Mouse (Mus musculus) liver, embryonic 16.5 days (tissue): ENCODE results near the gene Ddo. TPM values are rescaled to one million over a fixed set of nuclear protein-coding genes. Genes with fewer than 3 reads are reported as not detected.

Experiments
- ATAC-seq: fragments of 200-750 bp; cut with Nextera tagmentation; 2 replicates; pipeline ENCODE4 v1.8.0; 2017; ENCODE audit warnings: low read depth, mild to moderate bottlenecking, moderate number of reproducible peaks, moderate library complexity
- H3K27ac ChIP-seq: fragments of 300-500 bp; sonication (generic); 2 replicates; pipeline ENCODE4 v1.5.1; 2014; ENCODE audit warnings: mild to moderate bottlenecking, low read length
- H3K27me3 ChIP-seq: fragments of 300-500 bp; sonication (generic); 2 replicates; pipeline ENCODE4 v1.6.1; 2014; ENCODE audit warnings: low read depth, low read length, mixed read lengths; ENCODE audit not compliant: control insufficient read depth, insufficient read depth
- H3K36me3 ChIP-seq: fragments of 300-500 bp; sonication (generic); 2 replicates; pipeline ENCODE4 v1.6.1; 2014; ENCODE audit warnings: mild to moderate bottlenecking; ENCODE audit not compliant: control insufficient read depth, insufficient read depth
- H3K4me1 ChIP-seq: fragments of 300-500 bp; sonication (generic); 2 replicates; pipeline ENCODE4 v1.6.1; 2014; ENCODE audit warnings: low read depth, low read length, mixed read lengths; ENCODE audit not compliant: control insufficient read depth
- H3K4me2 ChIP-seq: fragments of 300-500 bp; sonication (generic); 2 replicates; pipeline ENCODE4 v1.6.1; 2014; ENCODE audit warnings: low read depth, low read length, mixed read lengths
- H3K4me3 ChIP-seq: fragments of 300-500 bp; sonication (generic); 2 replicates; pipeline ENCODE4 v1.5.1; 2014; ENCODE audit warnings: low read depth, mild to moderate bottlenecking, low read length
- H3K9ac ChIP-seq: fragments of 300-500 bp; sonication (generic); 2 replicates; pipeline ENCODE4 v1.6.1; 2014; ENCODE audit warnings: low read depth, low read length
- H3K9me3 ChIP-seq: fragments of 300-500 bp; sonication (generic); replicated peaks from 2 replicates; pipeline ENCODE4 v1.6.1; 2016; ENCODE audit warnings: low read length; ENCODE audit not compliant: control insufficient read depth
- WGBS: fragments of 180-500 bp; shearing (Covaris S2); extraction: QIAGEN DNeasy Blood & Tissue Kit; methylation state at CpG from one replicate; pipeline ENCODE4 v1.1.7; 2014; ENCODE audit not compliant: insufficient replicate concordance; 5-methylcytosine and 5-hydroxymethylcytosine counted together
- polyA plus RNA-seq: library from polyadenylated mRNA; unstranded; fragments of >200 nt; fragmentation: Nextera tagmentation; extraction: Ambion mirVana; gene quantifications from 2 replicates; pipeline ENCODE4 v1.2.1, GENCODE M21; 2015

Gene Ddo
- 0.09 and 0.13 TPM in 2 replicates for polyA plus RNA-seq

DNA sequence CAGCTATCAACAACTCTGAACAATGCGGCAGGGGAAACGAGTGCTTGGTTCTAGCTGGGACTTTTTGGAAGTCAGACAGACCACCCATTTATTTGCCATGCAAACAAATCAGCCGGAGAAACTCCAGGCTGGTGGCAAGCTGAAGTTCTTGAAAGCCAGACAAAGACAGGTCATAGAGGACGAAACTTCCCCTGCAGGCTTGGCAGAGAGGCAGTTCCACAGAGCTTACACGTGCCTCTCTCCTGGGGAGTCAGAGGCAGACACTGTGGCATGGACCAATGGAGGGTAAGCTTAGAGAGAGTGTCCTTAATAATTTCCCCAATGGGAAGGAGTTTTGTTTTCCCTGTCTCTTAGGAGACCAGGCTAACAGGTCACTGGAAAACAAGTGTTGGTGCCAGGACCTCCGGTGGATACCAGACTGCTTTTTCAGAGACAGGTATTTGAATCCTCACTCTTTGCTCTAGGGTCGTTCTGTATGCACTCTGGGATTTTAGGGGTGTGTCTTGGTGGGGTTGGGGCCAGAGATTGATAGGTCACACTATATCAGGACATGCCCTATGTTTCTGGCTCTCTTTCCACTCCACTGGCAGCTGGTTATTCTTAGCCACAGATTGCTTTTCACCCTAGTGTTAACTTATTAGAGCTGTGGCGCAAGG, at the start of gene Ddo:
Gene Ddo, plus strand, starts transcription at position 356 of the 656 bp plus-strand sequence.
- 57% methylated on average over 8 of the region's 8 CpGs for WGBS
- H3K4me3 ChIP-seq = no peak within 1 kb of the TSS

DNA sequence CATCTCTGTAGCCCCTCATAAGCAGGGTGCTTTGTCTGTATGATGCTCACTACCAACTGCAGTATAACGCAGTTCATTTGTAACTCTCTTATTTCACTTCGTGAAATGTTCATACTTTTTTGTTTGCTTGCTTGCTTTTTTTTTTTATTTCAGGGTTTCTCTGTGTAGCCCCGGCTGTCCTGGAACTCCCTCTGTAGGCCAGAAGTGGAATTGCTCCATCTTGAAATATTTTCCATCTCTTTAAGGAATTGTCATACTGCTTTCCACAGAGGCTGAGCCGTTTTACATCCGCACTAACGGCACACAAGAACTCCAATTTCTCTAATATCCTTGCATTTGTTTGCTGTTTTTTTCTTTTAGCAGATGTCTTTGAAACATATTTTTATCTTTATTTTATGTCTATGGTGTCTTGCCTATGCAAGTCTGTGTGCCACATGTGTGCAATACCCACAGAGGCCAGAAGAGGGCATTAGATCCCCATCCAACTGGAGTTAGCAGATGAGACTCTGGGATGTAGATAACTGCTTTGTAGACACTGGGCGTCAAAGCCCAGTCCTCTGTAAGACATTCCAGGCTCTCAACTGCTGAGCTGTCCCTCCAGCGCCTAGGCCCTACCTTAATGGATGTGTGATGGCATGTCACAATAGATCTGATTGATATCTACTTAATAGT, 46.1 kb upstream of the Ddo start:
- H3K36me3 ChIP-seq = no peaks in the 10 kb centered on the region
- no peaks in the 10 kb centered on the region for H3K27me3 ChIP-seq
- H3K4me2 ChIP-seq = no peak overlapping the region
- no peak overlapping the region for H3K27ac ChIP-seq
- no peak overlapping the region for H3K4me3 ChIP-seq
- no peak for ATAC-seq
- no peak overlapping the region for H3K9ac ChIP-seq
- H3K4me1 ChIP-seq = no peaks in the 10 kb centered on the region
- no peaks in the 10 kb centered on the region for H3K9me3 ChIP-seq
- WGBS = 72% methylated on average over 8 of the region's 8 CpGs

More for the DNA sequence above, at the start of gene Ddo:
- ATAC-seq = no peak
- Histone ChIP-seq H3K27ac (no peak within 1 kb of the TSS), H3K9ac (no peak within 1 kb of the TSS), H3K27me3 (no peaks in the 10 kb centered on the region), H3K4me1 (no peaks in the 10 kb centered on the region), H3K9me3 (no peaks in the 10 kb centered on the region), H3K36me3 (no peaks in the 10 kb centered on the region), H3K4me2 (no peak within 1 kb of the TSS)

DNA sequence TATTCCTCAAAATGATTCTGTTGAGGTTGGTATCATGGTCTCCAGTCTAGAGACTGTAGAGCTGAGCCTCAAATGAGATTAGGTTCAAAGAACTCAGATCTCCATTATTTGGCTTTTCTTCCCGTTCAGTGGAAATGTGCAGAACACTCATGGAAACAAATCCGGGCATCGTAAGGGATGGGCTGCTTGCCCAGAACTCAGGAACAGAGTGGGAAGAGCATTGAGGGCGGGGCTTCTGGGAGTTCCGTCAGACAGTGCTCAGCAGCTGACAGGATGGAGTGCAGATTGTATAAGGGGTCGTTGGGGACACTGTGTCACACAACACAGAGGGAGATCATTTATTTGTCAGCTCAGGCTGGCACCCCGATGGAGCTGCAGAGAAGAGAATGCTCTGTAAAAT, 37.6 kb upstream of the Ddo start:
- Histone ChIP-seq H3K4me2 (no peak overlapping the region), H3K27me3 (no peaks in the 10 kb centered on the region), H3K9ac (no peak overlapping the region), H3K4me3 (no peak overlapping the region), H3K4me1 (no peaks in the 10 kb centered on the region), H3K36me3 (no peaks in the 10 kb centered on the region), H3K9me3 (no peaks in the 10 kb centered on the region), H3K27ac (no peak overlapping the region)
- 65% methylated on average over 7 of the region's 7 CpGs for WGBS
- no peak for ATAC-seq

DNA sequence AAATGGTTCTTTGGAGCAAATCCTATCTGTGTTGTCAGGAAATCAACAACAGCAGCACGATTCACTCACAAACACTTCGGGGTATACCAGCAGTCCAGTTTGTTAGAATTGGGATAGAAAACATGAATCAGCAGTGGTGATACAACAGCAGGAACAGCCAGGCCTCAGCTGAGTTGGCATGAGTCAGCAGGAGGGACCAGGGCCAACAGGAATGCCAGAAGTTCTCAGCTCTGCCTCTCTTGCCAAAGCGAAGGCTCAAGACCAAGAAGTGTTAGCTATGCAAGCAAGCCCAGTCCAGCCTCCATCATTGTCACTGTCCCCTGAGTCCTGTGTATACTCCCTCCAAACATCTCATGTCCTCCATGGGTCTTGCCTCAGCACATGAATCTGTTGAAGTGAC, 32.6 kb upstream of the Ddo start:
- Histone ChIP-seq H3K9me3 (no peaks in the 10 kb centered on the region), H3K27me3 (no peaks in the 10 kb centered on the region), H3K9ac (no peak overlapping the region), H3K36me3 (no peaks in the 10 kb centered on the region), H3K4me2 (no peak overlapping the region), H3K4me3 (no peak overlapping the region), H3K27ac (no peak overlapping the region), H3K4me1 (no peaks in the 10 kb centered on the region)
- 69% methylated on average over 3 of the region's 3 CpGs for WGBS
- no peak for ATAC-seq

DNA sequence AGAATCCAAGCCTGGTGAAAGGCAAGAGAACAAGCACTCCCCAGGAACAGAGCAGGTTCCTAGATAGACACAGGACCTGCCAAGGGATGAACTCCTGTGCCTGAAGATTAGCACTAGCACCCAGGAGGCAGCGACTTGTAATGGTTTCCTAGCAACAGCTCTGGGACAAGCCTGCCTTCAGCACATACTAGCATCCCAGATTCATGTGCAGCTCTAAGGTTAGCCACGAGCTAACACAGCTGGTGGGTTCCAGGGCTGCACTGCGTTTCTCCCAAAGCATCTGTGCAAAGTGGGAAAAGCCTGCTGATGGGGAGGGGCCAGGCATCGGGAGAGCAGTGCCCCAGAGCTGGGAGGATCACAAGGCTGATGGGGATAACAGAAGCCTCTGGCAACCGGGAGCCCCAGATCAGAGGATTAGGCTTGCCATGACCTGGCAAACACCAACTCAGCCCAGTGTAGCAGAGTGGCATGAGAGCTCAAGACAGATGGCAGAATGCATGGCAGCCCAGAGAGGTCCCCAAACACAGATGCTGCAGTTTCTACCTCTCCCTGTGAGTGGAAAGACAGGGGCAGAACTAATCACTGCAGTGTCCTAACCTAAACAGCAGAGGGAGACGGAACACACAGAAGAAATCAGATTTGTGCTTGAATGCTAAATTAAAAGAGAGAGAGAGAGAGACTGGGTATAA, 25.0 kb upstream of the Ddo start:
- Histone ChIP-seq H3K9me3 (no peaks in the 10 kb centered on the region), H3K4me2 (no peak overlapping the region), H3K36me3 (no peaks in the 10 kb centered on the region), H3K27me3 (no peaks in the 10 kb centered on the region), H3K4me3 (no peak overlapping the region), H3K27ac (no peak overlapping the region), H3K9ac (no peak overlapping the region), H3K4me1 (no peaks in the 10 kb centered on the region)
- ATAC-seq = no peak
- WGBS = 43% methylated on average over 6 of the region's 6 CpGs

DNA sequence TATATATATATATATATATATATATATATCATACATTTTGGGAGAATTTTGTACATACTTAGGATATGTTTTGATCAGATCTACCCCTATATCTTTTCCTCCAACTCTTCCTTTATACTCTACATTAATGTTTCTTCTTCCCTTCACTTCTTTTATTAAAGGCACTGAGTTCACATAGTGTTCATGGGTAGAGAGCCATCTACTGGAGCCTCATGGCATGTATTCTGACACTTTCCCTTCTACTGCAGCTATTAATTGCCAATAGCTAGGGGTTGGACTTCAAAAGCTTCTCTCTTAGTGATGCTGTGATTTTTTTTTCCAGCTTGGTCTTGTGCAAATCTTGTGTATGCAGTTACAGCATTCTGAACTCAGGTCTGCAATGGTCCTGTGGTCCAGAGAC, 11.8 kb upstream of the Ddo start:
- ATAC-seq = no peak
- Histone ChIP-seq H3K36me3 (no peaks in the 10 kb centered on the region), H3K27ac (no peak overlapping the region), H3K27me3 (no peaks in the 10 kb centered on the region), H3K9me3 (no peaks in the 10 kb centered on the region), H3K4me1 (no peaks in the 10 kb centered on the region), H3K4me2 (no peak overlapping the region), H3K4me3 (no peak overlapping the region), H3K9ac (no peak overlapping the region)

DNA sequence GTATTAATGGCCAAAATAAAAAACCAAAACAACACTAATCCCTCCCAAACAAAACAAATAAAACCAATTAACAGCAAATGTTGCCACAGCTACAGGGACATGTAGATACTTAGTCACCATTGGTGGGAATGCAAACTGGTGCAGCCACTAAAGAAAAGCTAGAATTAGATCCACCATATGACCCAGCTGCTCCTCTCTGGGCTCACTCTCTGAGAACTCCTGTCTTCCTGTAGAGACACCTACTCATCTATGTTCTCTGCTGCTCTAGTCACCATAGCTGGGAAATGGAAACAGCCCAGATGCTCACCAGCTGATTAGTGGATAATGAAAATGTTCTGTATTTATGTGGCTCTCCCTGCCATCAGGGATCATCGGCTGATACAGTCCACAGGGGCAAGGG, 10.1 kb upstream of the Ddo start:
- no peak overlapping the region for H3K4me3 ChIP-seq

DNA sequence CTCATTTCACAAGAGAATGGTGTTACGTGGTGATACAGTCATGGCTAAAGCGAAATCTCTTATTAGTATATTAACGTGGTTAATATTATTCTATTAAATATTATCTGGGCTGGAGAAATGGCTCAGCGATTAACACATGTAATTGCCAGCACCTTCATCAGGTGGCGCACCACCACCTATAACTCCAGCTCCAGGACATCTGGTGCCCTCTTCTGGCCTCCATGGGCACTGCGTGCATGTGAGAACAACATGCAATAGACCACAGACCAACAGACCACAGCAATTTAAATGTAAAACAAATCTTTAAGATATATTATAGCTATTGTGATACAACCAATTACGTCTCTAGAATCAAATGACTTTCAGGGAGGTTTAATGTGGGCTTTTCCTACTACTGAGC, 671 bp upstream of the Ddo start:
- Histone ChIP-seq H3K4me1 (no peaks in the 10 kb centered on the region), H3K4me3 (no peak overlapping the region), H3K9ac (no peak overlapping the region), H3K27ac (no peak overlapping the region), H3K27me3 (no peaks in the 10 kb centered on the region), H3K36me3 (no peaks in the 10 kb centered on the region), H3K9me3 (no peaks in the 10 kb centered on the region), H3K4me2 (no peak overlapping the region)
- 65% methylated on average over 7 of the region's 7 CpGs for WGBS
- no peak for ATAC-seq

More for the DNA sequence above, 10.1 kb upstream of the Ddo start:
- ATAC-seq = no peak
- H3K4me1 ChIP-seq = no peaks in the 10 kb centered on the region
- H3K36me3 ChIP-seq = no peaks in the 10 kb centered on the region
- 48% methylated on average over 1 of the region's 1 CpGs for WGBS
- H3K9me3 ChIP-seq = no peaks in the 10 kb centered on the region
- H3K27me3 ChIP-seq = no peaks in the 10 kb centered on the region
- no peak overlapping the region for H3K4me2 ChIP-seq
- H3K27ac ChIP-seq = no peak overlapping the region
- H3K9ac ChIP-seq = no peak overlapping the region

DNA sequence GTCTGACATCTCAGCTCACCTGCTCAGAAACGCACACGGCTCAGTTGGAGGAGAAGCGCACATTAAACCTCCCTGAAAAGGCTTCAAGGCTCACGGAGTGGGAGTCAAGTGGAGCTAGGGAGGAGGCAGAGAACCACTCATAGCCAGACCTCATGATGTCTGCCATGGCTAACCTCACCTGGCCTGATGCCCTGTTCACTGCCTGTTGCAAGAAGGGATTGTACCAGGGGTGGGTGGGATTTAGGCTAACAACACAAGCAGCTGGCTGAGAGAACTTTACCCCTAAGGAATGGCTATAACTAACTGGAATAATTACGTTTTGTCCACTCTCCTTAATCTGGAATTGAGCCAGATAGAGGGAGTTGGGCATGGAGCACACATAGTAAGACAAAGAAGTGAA, 646 bp downstream of the Ddo start:
- Histone ChIP-seq H3K9me3 (no peaks in the 10 kb centered on the region), H3K4me2 (no peak overlapping the region), H3K27me3 (no peaks in the 10 kb centered on the region), H3K36me3 (no peaks in the 10 kb centered on the region), H3K4me3 (no peak overlapping the region), H3K4me1 (no peaks in the 10 kb centered on the region), H3K9ac (no peak overlapping the region), H3K27ac (no peak overlapping the region)
- 69% methylated on average over 5 of the region's 5 CpGs for WGBS
- no peak for ATAC-seq
